Mouse (Mus musculus): ENCODE data around the gene Rsl24d1.
"Not testable (repeated sequence)": the region's sequence is repeated elsewhere in the genome, so short reads cannot be mapped to it uniquely, and the experiment has no call there.

Rsl24d1 gene

DNA sequence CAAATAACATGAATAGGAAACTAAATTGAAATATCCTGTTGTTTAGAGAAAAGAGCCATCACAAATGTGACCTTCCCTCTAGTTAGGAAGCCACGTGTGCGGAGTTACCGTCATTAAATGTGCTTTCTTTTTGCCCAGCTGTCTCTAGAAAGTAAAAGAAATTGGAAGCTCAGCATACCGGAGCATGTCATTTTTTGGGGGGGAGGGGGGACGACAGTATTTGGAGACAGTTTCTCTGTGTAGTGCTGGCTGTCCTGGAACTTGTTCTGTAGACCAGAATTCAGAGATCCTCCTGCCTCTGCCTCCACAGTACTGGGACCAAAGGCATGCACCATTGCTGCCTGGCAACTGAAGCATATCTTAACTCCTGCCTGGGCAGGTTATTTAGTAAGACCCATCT lies 11.7 kb upstream of the Rsl24d1 start, which contains the start of gene Khdc3:
TSS of gene Khdc3 (plus strand) at position 301 of the 400 bp plus-strand sequence.
- no peak for DNase-seq (ENCODE audit: extremely low read depth, insufficient read length, low spot score)

GRCm38 (mm10) chr9:73102181-73102580 lies 11.0 kb upstream of the Rsl24d1 start, which contains the start of gene Gm20509:
Gene Gm20509 (plus strand): TSS chr9:73102470.
- DNase-seq (ENCODE audit: extremely low read depth, insufficient read length, low spot score) = no peak

DNA sequence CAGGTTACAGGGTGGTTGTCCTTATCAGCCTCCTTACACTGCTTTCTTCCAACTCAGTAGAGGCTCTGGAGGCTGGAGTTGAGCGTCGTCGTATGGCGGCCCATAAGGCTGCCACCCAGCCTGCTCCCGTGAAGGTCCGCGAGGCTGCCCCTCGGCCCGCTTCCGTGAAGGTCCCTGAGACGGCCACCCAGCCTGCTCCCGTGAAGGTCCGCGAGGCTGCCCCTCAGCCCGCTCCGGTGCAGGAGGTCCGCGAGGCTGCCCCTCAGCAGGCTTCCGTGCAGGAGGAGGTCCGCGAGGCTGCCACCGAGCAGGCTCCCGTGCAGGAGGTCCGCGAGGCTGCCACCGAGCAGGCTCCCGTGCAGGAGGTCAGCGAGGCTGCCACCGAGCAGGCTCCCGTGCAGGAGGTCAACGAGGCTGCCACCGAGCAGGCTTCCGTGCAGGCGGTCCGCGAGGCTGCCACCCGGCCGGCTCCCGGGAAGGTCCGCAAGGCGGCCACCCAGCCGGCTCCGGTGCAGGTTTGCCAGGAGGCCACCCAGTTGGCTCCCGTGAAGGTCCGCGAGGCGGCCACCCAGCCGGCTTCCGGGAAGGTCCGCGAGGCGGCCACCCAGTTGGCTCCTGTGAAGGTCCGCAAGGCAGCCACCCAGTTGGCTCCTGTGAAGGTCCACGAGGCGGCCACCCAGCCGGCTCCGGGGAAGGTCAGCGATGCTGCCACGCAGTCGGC lies 9.9 kb upstream of the Rsl24d1 start:
- DNase-seq (ENCODE audit: extremely low read depth, insufficient read length, low spot score) = no peak

- DNase-seq (ENCODE audit: extremely low read depth, insufficient read length, low spot score) = no peak
These were observed 9.4 kb upstream of the Rsl24d1 start for GRCm38 (mm10) chr9:73103880-73104198.

DNA sequence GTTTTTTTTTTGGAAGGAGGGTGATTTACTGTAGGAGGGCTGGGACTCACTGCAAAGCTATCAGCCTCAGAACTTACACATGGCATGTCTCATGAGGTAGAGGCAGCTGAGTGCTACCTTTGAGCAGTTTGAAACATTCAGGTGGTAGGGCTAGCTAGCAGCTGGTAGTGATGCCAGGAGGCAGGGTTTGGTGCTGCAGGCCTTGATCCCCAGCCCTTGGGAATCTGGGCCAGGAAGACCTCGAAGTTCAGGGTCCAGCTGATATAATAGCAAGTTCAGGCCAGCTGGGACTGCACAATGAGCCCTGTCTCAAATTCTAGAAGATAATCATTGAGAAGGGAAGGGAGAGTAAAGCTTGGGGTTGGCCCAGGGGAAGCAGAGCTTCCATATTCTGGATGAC lies 8.1 kb upstream of the Rsl24d1 start:
- no peak for DNase-seq (ENCODE audit: extremely low read depth, insufficient read length, low spot score)

GRCm38 (mm10) chr9:73105771-73106170 lies 7.5 kb upstream of the Rsl24d1 start:
- no peak for DNase-seq (ENCODE audit: extremely low read depth, insufficient read length, low spot score)

DNA sequence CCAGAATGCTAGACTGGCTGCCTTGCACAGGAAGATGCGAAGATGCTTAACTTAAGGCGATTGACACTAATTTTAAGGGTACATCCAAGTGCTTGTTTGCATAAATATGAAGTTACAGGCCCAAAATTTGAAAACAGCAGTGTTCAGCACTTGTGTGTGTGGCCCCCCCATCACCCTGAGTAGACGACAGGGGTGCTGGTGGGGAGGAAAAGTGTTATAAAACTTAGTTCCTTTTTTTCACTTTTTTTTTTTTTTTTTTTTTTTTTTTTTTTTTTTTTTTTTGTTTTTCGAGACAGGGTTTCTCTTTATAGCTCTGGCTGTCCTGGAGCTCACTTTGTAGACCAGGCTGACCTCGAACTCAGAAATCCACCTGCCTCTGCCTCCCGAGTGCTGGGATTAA lies 3.5 kb downstream of the Rsl24d1 start:
- not testable (repeated sequence) for DNase-seq (ENCODE audit: extremely low read depth, insufficient read length, low spot score)

GRCm38 (mm10) chr9:73118012-73118411 lies 4.8 kb downstream of the Rsl24d1 start:
- no peak for DNase-seq (ENCODE audit: extremely low read depth, insufficient read length, low spot score)

DNA sequence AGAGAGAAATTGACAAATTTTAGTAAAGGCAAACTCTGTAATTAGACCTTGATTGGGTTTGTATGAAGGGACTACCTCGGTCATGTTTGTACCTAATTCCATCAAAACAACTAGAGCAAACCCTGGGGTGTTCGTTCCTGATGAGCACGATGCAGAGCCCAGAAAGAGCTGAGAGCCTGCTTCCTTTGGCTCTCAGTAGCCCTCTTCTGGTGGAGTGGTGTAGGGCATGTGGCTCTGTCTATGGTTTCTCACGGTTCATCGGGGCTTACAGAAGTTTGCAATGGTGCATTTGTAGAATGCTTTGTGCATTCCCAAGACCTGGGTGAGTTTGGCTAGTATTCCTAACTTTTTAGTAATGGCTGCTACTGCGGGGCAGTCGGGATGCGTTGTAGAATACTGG lies 8.5 kb downstream of the Rsl24d1 start:
- DNase-seq (ENCODE audit: extremely low read depth, insufficient read length, low spot score) = no peak

DNA sequence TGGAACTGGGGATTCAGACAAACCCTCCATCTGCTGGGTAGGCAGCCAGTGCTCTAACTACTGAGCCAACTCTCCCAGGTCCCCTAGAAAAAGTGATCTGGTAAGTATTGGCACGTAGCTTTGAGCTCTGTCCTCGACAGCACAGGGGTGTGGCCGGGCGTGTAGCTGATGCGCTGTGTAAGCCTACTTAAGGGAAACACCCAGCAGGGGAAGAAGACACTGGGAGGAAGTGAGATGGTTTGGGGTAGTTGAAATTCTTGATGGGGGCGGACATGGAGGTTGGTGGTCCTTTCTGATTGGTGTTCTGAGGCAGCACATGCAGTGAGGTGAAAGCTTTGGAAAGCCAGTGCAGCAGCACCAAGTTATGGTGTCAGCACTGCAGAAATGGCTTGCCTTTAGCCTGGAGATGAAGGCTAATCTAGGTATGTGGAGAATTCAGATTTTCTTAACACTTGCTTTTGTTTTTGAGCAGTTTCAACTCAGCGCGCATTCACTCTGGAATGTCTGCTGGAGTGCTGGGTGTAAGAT lies 11.9 kb downstream of the Rsl24d1 start:
- DNase-seq (ENCODE audit: extremely low read depth, insufficient read length, low spot score) = no peak

DNA sequence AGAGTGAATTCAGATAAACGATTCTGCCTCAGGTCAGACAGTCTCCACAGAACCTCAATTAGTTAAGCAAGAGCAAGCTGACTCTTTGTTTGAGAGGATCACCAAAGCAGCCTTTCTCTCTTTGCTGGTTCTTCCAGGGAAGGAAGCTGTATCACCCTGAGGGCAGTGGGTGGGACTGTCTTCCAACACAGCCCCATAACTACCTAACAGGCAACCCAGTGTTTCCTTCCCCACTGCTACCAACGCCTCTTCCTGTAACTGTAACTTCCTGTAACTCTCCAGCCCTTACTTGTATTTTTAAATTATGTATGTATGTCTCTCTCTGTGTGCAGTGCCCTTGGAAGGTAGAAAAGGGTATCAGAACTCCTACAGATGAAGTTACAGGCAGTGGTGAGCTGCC lies 14.2 kb downstream of the Rsl24d1 start:
- DNase-seq (ENCODE audit: extremely low read depth, insufficient read length, low spot score) = no peak

DNA sequence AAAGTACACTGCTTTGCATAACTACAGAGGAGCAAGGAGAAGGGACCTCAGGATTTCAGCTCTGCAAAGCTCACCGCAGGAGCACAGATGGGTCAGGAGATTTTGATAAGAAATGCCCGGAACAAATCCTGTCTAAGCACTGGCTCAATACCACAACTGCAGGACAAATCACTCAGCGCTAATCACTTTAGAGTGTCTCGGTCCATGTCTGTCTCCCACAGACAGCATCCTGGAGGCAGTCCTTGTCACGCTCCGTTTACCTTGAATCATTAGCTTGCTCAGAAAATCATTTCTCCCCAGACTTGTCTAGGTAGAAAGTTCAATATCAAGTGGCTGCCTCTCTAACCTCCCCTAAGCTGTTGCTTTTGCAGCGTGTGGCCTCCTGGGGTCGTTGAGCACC lies 16.6 kb downstream of the Rsl24d1 start:
- no peak for DNase-seq (ENCODE audit: extremely low read depth, insufficient read length, low spot score)

DNA sequence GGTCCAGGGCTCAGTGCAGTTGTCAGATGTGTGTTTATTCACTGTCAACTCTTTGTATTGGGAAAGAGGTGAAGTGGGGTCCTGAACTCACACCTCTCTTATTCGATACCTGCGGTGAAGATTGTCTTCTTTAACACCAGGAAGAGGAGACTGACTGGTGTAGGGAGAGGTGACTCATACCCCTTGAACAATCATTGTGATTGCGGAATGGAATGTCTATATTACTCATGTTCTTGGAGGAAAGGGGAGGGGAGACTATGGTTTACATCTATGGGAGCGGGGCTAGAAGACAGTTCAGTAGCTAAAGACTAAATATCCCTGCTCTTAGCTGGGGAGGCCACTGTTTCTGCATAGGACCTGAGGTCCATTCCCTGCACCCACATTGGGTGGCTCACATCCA lies 17.3 kb downstream of the Rsl24d1 start:
- no peak for DNase-seq (ENCODE audit: extremely low read depth, insufficient read length, low spot score)

GRCm38 (mm10) chr9:73137341-73137886 lies 24.2 kb downstream of the Rsl24d1 start:
- DNase-seq (ENCODE audit: extremely low read depth, insufficient read length, low spot score) = no peak

DNA sequence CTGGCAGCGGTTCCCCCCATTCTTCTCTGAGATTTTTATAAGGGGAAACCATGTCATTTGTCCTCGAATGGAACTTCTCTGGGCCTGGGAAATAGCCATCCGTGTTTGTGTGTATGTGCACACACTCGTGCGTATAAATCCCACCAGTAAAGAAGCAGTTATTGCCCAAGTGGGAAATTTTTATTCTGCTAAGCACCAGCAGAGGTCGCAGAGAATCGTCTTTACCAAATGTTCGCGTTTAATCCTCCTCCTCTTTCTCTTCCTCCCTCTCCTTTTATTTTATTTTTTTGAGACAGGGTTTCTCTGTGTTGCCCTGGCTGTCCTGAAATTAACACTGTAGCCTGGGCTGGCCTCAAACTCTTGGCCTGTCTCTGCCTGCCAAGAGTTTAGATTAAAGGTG lies 41.1 kb downstream of the Rsl24d1 start:
- DNase-seq (ENCODE audit: extremely low read depth, insufficient read length, low spot score) = no peak

- DNase-seq (ENCODE audit: extremely low read depth, insufficient read length, low spot score) = no peak
These were observed 44.7 kb downstream of the Rsl24d1 start for GRCm38 (mm10) chr9:73157968-73158367.

GRCm38 (mm10) chr9:73159265-73159664 lies 46.0 kb downstream of the Rsl24d1 start:
- peak; percentile 21 for DNase-seq (ENCODE audit: extremely low read depth, insufficient read length, low spot score)

DNA sequence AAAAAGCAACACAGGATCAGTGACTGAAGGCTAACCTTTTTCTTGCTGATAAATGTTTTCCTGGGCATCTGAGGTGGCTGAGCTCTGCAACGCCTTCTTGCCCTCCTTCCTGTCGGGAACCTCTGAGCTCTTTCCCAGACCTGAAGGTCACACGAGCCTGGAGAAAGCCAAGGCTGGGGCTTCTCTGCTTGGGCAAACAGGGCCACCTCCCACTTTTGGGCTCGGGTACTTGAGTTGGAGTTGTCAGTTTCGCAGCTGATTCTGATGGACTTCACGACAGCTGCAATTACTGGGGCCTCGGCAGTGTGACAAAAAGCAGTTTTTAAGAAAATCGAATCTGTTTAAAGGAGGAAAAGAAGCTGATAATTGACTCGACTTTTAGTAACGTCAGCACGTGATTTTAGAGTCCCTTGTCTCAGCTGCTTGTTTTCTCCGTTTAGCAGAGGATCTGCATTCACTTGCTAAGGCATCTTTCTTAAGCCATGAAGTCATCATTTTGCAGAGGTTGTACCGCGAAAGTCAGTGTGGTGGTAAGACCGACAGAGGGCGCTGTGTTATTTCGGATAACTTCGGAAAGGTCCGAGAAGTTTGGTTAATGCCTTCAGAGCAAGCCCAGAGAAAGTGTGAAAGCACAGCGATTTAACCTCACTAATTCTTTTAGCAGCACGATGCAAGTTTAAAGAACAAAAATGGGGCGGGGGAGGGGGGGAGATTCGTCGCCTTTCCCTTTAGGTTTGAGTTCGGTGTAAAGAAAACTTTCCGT lies 49.5 kb downstream of the Rsl24d1 start:
- DNase-seq (ENCODE audit: extremely low read depth, insufficient read length, low spot score) = peak; percentile 6

DNA sequence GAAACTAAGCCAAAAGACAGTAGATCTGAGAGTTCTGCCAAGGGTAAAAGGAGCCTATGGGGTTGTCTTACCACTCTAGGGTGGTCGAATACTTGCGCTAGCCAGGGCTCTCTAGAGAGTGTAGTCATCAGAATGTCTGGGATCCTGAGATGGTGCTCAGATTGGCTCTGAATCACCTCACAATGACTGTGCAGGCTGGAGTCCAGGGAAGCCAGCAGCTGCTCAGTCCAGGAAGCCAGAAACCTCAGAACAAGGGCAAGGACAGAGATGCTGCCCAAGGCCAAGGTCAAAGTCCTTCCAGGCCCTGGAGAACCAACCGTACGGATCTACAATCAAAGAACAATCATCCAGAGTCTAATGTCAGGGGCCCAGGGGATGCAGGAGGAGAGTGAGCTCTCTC lies 52.4 kb downstream of the Rsl24d1 start:
- DNase-seq (ENCODE audit: extremely low read depth, insufficient read length, low spot score) = peak; percentile 7
